Mouse (Mus musculus) heart, postnatal 14 days (tissue): Measurements from ENCODE around the gene Kit. TPM values are rescaled to one million over a fixed set of nuclear protein-coding genes. Genes with fewer than 3 reads are reported as not detected.

Source experiments
- DNase-seq, 2 experiments: peaks; one replicate each; pipeline ENCODE4 v3.0.0; 2021 to 2022
- intact Hi-C: fragments of 180-260 bp; cut with DNase I; formaldehyde crosslinking; loops from one replicate; pipeline ENCODE4 v1.15.1; 2025
- total RNA-seq, 2 experiments: library from RNA; stranded (reverse); gene quantifications; 2 replicates each; pipeline ENCODE4 v1.2.3; 2021

The Kit gene
- total RNA-seq, 2 experiments from 2014 or later, result 4.5 to 6.8 TPM

- DNase-seq, result no peak
- intact Hi-C loops, result no loop called here
Measured at GRCm38 (mm10) chr5:75626284-75626683, 51.6 kb downstream of the Kit start.

GRCm38 (mm10) chr5:75626703-75627102 lies 52.0 kb downstream of the Kit start:
- DNase-seq, result no peak
- intact Hi-C loops, result no loop called here

GRCm38 (mm10) chr5:75632257-75632656 lies 57.5 kb downstream of the Kit start:
- intact Hi-C loops, result no loop called here
- no peak for DNase-seq

- intact Hi-C loops, result no loop called here
- DNase-seq, result no peak
Measured at GRCm38 (mm10) chr5:75632846-75633640, 58.3 kb downstream of the Kit start.

DNA sequence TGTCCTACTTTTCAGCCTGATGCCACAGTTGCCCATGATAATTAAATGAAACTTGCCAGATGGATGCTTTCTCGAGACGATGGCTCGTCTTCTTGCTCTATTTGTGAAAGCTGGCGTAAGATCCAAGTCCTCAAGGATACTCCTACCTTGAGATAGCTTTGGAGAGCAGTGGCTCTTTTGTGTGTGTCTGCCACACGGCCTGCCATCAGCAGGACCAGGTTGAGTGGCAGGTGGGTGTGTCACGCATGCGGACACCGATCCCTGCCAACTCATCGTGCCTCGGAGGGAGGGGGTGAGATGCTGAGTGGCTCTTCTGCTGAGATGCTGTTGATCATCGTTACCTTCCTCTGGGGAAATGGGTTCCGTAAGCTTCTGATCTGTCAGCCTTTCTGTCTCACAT lies 60.7 kb downstream of the Kit start:
- no peak for DNase-seq
- intact Hi-C loops, result no loop called here

DNA sequence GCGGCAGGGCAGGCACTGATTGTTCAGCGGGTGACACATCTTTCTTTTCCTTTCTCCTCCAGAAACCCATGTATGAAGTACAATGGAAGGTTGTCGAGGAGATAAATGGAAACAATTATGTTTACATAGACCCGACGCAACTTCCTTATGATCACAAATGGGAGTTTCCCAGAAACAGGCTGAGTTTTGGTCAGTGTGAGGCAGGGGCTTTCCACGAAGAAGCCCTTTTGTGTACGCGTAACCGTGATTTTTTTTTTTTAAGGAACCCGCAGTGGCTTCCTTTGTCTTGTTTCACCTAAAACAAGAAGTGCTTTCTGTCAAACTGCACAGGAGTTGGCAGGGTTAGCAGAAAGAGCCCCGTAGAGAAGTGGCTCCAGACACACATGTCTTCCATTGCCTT lies 65.9 kb downstream of the Kit start:
- intact Hi-C loops, result no loop called here
- DNase-seq, result no peak

DNA sequence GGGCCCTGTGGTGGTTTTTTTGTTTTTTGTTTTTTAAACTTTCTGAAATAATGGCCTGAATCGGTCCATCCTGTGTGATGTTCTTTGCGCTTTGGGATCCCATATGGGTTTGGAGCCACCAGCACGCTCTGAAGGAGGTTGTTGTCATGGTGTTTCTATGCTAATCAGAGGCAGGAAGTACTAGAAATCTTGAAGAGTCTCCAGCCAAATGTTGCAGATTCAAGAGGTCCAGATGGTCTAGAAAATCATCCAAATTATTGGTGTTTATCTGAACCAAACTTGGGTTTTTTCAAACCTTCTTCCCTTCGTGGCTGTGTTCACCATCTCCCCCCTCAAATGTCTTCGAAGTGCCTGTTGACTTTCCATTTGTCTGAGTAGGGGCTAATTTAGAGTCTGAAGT lies 72.3 kb downstream of the Kit start:
- DNase-seq, result no peak
- intact Hi-C loops, result no loop called here

DNA sequence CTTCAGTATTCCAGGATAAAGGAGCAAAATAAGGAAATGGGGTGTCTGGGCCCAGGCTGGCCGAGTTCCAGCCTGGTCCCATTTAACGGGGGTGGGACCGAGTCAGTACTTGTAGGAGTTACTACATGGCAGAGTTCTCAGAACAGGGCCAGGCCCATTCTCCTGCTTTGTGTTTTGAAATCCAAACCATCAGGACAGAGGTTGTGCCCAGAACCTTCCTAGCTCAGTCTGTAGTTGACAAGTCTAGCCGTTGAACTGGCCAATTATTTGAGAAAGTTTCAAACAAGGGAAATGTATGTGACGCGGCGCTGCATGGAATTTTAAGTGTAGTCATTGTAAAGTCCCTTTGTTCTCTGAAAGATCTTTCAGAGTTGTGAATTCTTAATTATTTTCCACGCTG lies 75.8 kb downstream of the Kit start:
- intact Hi-C loops, result no loop called here
- no peak for DNase-seq

GRCm38 (mm10) chr5:75653431-75653830 lies 78.7 kb downstream of the Kit start:
- DNase-seq, result no peak
- intact Hi-C loops, result no loop called here

DNA sequence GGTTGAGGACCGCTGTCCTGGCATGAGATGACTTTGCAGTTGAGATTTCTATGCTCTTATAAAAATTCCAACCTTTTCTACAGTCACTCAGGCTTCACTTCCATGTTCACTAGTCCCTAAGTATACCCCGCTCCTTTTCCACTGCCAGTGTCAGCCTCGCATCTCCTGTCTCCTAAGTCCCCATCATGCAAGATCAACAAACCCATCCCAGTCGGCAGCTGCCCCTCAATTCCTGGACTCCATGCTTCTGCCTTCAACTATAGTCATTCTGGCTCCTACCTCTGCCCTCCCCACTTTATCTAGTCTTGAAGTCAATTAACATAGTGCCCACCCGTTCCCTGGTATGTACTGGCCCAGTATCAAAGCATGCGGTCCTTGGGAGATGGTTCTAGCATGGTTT lies 83.9 kb downstream of the Kit start:
- DNase-seq, result no peak
- intact Hi-C loops, result no loop called here

- intact Hi-C loops, result no loop called here
- no peak for DNase-seq
Measured at GRCm38 (mm10) chr5:75660342-75660741, 85.6 kb downstream of the Kit start.

- no peak for DNase-seq
- intact Hi-C loops, result no loop called here
Measured at GRCm38 (mm10) chr5:75662466-75662865, 87.8 kb downstream of the Kit start.

DNA sequence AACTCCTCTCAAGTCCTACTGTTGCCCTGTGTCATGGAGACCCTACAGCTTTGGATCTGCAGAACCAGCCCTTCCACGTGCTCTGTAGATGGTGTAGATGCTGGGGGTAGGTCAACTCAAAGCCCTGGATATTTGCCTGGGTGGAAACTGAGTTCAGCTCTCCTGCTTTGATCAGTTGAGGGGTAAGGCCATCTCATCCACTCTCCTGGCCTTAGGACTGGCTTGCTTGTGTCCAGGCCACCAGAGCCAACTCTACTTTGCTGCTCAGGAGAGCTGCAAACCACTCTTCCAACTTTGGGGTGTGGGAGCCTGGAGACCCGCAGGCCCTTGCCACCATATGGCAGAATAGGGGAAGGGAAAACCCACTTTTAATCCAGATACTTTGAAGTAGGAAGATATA lies 89.1 kb downstream of the Kit start:
- DNase-seq, result no peak
- intact Hi-C loops, result no loop called here

DNA sequence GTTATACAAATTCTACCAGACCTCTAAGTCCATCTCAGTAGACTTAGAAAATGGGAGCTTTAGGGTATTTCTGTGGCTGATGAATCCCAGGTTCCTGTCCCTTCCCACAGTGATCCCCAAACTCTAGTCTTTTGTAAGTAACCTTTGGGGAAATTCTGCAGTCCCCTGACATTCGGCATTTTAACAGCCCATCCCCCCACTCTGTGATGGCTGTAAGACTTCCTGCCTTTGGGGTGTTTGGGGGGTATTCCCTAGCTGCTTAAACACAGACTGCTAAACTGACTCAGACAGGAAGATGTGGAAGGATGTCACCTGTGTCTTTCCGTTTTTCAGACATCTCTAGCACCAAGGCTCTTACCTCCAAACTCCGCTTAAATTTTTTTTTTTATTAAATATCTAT lies 92.4 kb downstream of the Kit start:
- no peak for DNase-seq
- intact Hi-C loops, result no loop called here

GRCm38 (mm10) chr5:75671136-75671788 lies 96.5 kb downstream of the Kit start:
- DNase-seq, result no peak
- intact Hi-C loops, result no loop called here

DNA sequence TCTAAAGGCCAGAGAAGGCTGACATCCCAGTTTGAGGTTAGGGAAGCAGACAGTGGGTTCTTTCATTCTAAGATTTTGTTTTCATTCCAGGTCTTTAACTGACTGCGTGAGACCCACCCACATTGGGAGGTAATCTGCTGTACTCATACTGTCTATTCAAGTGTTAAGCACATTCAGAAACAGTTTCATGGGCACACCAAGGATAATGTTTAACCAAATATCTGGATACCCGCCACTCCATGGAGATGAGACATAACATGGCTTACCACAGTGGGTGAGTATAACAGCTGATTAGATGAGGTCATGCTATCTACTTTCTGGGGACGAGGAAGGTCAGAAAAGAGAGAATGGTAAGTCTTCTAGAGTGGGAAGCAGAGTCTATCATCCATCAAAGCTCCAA lies 101.3 kb downstream of the Kit start:
- DNase-seq, result no peak
- intact Hi-C loops, result no loop called here

DNA sequence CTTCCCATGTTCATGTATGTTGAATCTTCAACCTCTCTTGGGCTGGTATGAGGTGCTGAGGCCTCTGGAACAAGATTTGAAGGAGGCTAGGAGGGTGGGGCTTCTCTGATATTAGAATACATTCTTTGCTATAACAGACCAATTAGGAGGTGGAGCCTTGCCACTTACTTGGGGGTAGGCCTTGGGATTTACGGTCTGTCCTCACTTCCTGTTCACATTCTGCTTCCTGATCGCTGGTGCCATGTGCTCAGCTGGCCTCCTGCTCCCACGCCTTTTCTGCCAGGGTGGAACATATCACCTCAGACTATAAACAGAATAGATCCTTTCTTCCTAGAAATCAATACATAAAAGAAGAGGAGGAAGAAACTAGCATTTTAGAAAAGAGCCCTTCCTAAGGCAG lies 105.2 kb downstream of the Kit start:
- intact Hi-C loops, result no loop called here
- DNase-seq, result no peak

GRCm38 (mm10) chr5:75695162-75695809 lies 120.6 kb downstream of the Kit start:
- intact Hi-C loops, result no loop called here
- DNase-seq, result no peak

DNA sequence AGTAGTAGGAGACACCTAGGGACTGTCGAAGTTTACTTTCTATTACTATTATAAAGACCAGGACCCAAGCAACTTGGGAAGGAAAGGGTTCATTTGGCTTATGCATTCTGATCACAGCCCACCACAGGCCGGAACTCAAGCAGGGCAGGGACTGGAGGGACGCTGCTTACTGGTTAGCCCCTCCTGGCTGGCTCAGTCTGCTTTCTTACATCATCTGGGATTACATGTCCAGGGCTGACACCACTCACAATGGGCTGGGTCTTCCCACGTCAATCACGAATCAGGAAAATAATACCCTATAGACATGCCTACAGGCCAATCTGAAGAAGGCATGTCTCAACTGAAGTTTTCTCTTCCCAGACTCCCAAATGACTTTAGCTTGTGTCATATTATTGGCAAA lies 122.2 kb downstream of the Kit start:
- intact Hi-C loops, result no loop called here
- DNase-seq, result no peak

DNA sequence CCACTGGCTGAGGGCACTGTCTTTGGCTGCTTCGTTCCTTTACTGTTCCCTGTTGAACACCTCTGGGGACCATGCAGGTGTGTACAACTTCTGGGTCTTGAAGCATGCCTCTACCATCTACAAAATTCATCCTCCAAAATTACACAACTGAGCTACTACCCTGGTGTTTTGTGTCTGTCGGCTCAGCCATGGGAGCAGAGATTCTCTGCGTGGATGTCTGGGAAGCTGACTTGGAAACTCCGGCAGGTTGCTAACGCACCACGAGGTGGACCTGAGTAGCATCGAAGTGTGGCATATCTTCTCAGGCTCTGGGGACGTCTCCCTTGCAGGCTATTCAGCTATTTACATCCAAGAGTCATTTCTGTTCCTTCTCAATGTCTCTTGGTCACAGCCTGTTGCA lies 123.8 kb downstream of the Kit start:
- intact Hi-C loops, result no loop called here
- no peak for DNase-seq

DNA sequence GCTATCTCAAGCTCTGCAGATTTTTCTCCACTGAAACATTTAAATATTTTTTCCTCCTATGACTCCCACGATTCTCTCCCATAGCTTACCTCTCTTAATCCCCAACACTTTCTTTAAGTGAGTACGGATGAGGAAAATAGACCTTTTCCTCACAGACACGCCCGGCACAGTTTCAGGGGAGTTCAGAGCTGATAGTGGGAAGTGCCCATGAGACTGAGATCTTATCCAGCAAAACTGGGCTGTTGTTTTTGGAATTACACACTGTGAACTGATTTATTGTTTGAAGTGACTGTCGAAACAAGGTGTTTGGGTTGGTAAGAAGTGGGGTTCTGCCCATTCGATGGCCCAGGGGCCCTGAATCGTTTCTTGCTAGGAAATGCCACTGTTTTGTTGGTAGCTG lies 124.4 kb downstream of the Kit start:
- no peak for DNase-seq

GRCm38 (mm10) chr5:75699516-75699915 lies 124.8 kb downstream of the Kit start:
- DNase-seq, result no peak
- intact Hi-C loops, result no loop called here

More for the DNA sequence above, 124.4 kb downstream of the Kit start:
- intact Hi-C loops, result no loop called here
